Mouse (Mus musculus) ZHBTc4 (cell line): ENCODE data around the gene Creb3l1.
A peak's percentile ranks its signal among the peaks of the same experiment; 100 is the strongest.

Experiments used
- DNase-seq: peaks from one replicate; pipeline ENCODE4 v3.0.0-alpha.2; 2011; ENCODE audit warnings: low read depth, low spot score

Creb3l1 gene

GRCm38 (mm10) chr2:92024274-92024672 lies at the start of gene Creb3l1:
Creb3l1 (minus strand) TSS chr2:92024502.
- DNase-seq: peak; percentile 60

- DNase-seq: no peak
Measured at GRCm38 (mm10) chr2:92071143-92071542, 46.8 kb upstream of the Creb3l1 start.

DNA sequence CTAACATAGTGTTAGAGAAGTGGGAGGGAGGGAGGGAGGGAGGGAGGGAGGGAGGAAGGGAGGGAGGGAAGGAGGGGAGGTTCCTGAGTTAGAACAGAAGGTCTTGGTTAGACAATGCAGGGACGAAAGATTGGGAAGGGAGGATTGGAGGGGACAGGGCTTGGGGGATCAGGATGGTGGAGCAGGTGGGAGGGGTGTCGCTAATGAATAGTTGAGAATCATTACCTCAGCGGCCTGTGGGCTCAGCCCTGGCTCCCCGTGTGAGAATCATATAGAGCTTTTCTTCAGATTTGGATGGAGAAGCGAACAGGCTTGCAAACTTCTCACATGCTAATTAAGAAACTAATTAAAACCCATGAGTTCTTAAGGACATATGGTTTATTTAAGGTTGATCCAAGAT lies 45.3 kb upstream of the Creb3l1 start:
- DNase-seq: no peak

- DNase-seq: no peak
Measured at GRCm38 (mm10) chr2:92067600-92067999, 43.3 kb upstream of the Creb3l1 start.

DNA sequence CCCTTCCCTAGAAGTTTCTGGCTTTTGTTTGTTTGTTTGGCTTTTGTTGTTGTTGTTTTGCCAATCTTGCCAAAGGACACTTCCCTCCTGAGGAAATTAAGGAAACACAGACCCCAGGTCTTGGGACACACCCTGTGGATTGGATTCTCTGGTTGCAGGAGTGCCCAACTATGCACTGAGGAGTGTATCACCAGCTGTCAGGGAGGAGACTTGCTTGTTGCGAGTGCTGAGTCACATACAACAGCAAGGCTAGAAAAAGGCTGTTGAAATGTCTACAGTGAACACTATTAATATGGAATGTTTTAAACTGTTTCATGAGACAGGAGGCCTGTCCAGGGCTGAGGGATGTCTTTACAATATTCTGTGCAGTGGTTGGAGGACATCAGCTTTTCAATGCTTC lies 42.6 kb upstream of the Creb3l1 start:
- DNase-seq: no peak

GRCm38 (mm10) chr2:92065938-92066337 lies 41.6 kb upstream of the Creb3l1 start:
- no peak for DNase-seq

GRCm38 (mm10) chr2:92065269-92065888 lies 41.1 kb upstream of the Creb3l1 start:
- DNase-seq: no peak

DNA sequence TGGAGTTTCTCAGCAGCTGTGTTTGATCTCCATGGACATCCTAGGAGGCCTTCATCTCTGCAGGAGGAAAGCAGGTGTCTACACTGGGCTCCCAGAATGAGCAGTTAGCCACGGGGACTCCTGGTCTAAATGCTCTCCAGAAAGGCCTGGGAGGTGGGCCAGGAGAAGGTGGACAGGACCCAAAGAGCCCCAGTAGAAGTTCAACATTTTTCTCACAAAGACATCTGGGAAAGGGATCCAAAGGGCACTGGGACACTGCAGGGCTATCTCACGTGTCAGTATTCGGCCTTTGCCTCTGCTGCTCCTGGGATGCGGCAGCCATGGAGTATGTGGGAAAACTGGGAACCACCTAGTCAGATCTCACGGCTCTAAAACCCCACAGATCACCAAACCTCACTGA lies 38.8 kb upstream of the Creb3l1 start:
- DNase-seq: no peak

- DNase-seq: no peak
Measured at GRCm38 (mm10) chr2:92061337-92061736, 37.0 kb upstream of the Creb3l1 start.

DNA sequence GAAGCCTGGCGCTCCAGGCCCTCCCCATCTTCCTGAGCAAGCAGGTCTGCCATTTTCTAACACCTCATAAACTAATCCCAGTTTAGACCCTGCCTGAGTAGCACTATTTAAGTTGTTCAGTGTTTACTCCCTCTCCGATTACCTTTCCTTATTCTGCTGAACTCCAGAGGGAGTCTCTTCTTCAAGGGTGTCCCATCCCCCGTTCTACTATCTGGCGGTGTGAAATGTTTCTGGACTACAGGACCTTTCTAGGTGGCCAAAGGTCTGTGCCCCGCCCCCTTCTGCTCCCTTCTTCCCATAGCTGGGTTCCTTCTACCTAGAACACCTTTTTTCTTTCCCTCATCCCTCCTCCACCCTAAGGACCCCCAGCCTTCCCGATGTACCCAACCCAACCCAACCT lies 36.0 kb upstream of the Creb3l1 start:
- no peak for DNase-seq

DNA sequence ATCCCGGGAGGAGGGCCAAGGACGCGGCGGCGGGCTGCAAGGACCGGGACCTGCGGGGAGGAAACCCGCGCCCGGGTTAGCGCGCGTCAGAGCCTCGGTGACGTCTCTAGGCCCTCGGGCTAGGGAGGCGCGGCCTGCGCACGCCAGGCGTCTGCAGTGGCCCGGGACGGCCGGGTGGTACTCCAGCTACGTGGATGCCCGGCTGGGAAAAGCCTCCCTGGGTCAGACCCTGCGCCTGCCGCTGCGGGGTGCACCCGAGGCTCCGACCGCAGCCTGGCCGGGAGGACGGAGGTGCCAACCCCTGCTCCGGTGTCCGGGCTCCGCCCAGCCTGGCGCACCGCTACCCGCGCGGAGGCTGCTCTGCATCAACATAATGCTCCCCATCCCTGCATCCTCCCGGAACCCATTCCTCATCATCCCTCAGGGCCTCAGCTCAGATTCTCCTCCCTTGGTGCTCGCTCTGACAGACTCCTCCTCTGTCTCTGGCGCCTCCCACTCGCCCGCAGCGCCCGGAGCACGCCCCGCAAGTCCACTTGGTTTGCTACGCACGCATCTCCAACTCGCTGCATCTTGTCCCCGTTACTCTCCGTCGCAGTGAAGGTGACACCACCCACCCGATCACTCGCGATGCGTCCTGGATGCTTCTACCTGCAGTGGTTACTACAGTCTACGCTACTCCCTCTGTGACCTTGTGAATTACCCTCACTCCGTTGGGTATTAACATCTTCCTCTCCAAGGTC lies 35.3 kb upstream of the Creb3l1 start:
- peak; percentile 77 for DNase-seq

- no peak for DNase-seq
Measured at GRCm38 (mm10) chr2:92058936-92059335, 34.6 kb upstream of the Creb3l1 start.

DNA sequence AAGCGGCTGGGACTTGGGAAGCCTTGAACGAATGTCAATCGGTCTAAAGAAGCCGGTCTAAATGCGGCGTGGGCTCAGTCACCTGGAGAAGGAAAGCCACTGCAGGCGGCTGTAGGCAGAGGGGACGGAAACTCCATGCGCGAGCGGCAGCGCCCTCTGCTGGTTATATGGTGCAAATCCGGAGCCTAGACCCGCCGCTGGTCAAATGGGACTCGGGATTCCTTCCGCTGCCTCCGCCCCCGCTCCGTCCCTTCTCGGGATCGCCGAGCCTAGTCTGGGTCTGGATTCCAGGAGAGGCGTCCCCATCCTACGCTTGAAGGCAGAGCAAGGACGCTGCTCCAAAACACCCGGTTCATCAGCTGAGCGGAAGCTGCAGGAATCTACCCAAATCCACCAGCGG lies 34.2 kb upstream of the Creb3l1 start:
- peak; percentile 94 for DNase-seq

- DNase-seq: no peak
Measured at GRCm38 (mm10) chr2:92056760-92057159, 32.5 kb upstream of the Creb3l1 start.

- DNase-seq: peak; percentile 77
Measured at GRCm38 (mm10) chr2:92055831-92056236, 31.5 kb upstream of the Creb3l1 start.

GRCm38 (mm10) chr2:92055101-92055813 lies 31.0 kb upstream of the Creb3l1 start:
- peak; percentile 95 for DNase-seq

DNA sequence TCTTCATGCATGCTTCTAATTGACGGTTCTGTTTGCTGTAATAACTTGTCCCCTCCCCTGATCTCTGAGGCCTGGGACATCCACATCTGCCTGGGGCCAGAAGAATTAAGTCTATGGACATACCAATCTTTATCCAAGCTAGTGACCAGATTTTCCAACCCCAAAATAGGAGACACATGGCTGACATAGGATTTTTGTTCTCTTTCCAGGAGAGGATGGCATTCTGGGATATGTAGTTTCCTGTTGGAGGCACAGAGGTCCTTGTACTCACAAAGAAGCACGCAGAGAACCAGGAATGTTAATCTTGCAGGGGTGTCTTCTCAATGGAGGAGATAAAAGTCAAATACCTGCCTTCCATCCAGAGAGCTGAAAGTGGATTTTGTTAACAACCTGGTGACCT lies 28.5 kb upstream of the Creb3l1 start:
- DNase-seq: no peak

GRCm38 (mm10) chr2:92052188-92052587 lies 27.9 kb upstream of the Creb3l1 start:
- DNase-seq: no peak

GRCm38 (mm10) chr2:92048034-92048690 lies 23.9 kb upstream of the Creb3l1 start:
- DNase-seq: no peak

DNA sequence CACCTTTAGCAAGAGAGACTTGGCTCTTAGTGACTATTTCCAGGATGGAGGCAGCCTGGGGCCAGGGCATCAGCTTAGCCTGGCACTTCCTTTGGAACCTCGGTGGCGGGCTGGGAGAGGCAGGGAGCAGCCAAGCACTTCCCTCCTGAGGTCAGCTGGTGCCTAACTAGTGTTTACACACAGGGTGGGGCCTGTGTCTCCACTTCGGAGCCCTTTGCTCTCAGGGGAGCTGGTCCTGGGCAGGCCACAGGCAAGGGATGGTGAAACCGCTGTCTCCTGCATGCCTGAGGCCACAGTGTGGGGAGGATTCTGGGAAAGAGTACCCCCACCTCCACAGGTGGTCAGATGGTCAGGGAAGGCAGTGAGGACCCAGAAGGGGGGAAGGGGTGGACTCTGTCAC lies 23.3 kb upstream of the Creb3l1 start:
- no peak for DNase-seq

GRCm38 (mm10) chr2:92043285-92043684 lies 19.0 kb upstream of the Creb3l1 start:
- DNase-seq: peak; percentile 13

GRCm38 (mm10) chr2:92041538-92041937 lies 17.2 kb upstream of the Creb3l1 start:
- no peak for DNase-seq
